Mouse (Mus musculus) frontal cortex, postnatal 10 days (tissue): ENCODE results near the gene Irx6.

Source experiments
- DNase-seq, 2 experiments: peaks; one replicate each; pipeline ENCODE4 v3.0.0; 2022; ENCODE audit warnings: low spot score in 2 of 2, mixed read lengths in 1 of 2

Gene Irx6

DNA sequence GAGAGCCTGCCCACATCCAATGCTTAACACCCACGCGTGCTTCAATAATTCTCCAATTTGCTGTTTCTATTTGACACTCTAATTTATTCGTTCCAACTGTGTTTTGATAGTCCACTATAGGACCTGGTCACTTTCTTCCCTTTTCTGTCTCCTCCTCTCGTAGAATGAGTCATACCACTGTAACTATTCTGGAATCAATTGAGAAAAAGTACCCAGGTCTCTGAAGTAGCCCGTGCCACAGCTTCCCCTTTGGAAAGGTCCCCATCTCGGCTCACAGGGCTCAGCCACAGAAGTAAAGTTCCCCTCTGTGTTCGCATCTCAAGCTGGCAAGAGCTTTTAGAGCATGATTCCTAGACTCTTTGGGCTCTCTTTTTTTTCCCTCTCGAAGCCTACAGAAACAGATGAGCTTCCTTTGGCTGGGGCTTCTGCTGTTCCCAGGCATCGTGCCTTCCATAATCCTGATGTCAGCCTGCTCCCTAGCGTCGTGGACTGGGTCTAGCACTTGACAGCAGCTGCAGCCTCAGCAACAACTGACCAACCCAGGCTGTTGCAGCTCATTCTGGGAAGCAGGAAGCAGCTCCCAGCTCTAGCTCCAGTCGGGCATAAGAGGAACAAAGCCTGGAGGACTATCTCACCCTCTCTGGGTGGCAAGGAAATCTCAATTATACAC is 47.3 kb downstream of the Irx6 start:
- peak; percentile 31 to 73 for DNase-seq

DNA sequence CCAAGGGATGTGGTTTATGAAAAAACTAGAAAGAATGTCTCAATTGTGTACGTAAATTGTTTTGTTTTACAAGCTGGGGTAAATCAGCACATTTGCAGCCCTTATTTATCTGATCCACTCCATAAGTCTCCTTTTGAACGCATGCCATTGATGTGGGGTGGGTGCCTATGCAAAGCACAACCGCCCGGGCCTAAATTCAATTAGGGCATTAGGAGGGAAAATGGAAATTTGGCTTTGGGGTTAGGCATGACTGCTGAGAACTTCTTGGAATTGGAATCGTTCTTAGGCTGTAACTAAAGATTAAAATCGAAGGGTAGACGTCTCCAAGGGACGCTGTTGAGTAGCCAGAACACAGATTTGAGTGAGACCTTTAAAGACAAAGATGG is 47.8 kb downstream of the Irx6 start:
- DNase-seq = no peak

DNA sequence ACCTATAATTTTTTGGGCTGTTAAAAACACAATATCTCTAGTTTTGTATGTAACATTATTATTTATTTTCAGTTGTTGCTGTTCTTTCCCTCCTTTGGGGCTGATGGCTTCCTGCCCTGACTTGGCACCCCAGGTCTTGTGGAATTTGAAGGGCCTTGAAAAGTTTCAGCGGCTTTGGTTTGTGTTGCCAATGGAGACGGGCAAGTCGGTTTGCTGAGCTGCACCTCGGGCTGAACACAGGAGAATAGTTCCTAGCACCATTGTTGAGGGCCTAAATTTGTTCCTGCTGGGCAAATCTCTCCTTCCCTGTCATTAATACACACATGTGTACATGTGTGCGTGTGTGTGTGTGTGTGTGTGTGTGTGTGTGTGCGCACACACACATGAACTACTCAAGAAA is 49.2 kb downstream of the Irx6 start:
- DNase-seq = no peak

DNA sequence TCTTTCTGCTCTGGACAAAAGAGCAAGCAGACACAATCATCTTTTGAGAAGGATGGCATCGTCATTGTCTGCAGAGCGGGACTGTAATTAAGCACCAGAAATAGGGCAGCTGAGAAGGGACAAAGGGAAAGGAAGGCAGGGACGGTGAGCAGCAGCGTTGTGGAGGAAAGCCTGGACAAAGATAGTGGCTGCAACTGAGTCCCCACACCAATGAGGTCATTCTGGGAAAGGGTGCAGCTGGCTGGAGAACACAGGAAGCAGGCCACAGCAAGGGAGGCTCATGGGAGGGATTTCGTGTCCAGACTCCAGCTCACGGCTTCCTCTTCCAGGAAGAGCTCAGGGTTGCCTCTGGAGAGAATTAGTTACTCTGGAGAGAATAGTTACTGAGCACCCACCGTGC is 49.9 kb downstream of the Irx6 start:
- DNase-seq = no peak

DNA sequence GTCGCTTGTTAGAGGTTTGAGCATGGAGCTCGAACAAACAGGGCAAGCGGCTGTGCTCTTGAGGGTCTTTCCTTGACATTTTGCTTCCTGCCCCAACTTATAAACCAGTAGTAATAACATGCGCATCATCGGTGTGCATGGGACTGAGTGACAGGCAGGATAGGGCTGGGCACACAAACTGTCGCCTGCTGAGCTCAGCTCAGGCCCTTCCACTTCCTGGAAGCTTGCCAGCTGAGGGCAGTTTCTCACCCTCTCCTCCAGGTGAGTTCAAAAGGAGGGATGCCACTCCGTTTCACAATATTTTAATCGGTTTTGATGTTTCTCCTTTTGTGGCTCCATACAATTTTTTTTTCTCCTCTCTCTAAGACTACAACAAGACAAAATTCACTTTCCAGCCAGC is 50.3 kb downstream of the Irx6 start:
- DNase-seq = no peak
